Mouse (Mus musculus) thymus, adult 2 months (tissue): Measurements from ENCODE around the gene Trpc5. TPM values are rescaled to one million over a fixed set of nuclear protein-coding genes. Genes with fewer than 3 reads are reported as not detected.
A peak's percentile ranks its signal among the peaks of the same experiment; 100 is the strongest.

Source experiments
- DNase-seq: peaks from one replicate; pipeline ENCODE4 v3.0.0; 2021
- H3K27ac ChIP-seq: fragments of 200-500 bp; 2 replicates; pipeline ENCODE4 v1.5.1; 2012; ENCODE audit warnings: low read length, control low read depth; ENCODE audit not compliant: control insufficient read depth, insufficient read depth
- H3K27me3 ChIP-seq: fragments of 200-500 bp; 2 replicates; pipeline ENCODE4 v1.6.1; 2012; ENCODE audit warnings: mild to moderate bottlenecking, low read length, moderate library complexity, mixed read lengths; ENCODE audit not compliant: control insufficient read depth, insufficient read depth
- H3K36me3 ChIP-seq: fragments of 200-500 bp; 2 replicates; pipeline ENCODE4 v1.6.1; 2012; ENCODE audit warnings: mild to moderate bottlenecking, low read length, moderate library complexity; ENCODE audit not compliant: control insufficient read depth, insufficient read depth
- H3K4me1 ChIP-seq: fragments of 200-500 bp; replicated peaks from 2 replicates; pipeline ENCODE4 v1.6.1; 2012; ENCODE audit warnings: low read length; ENCODE audit not compliant: control insufficient read depth, insufficient read depth
- H3K4me3 ChIP-seq: fragments of 200-500 bp; 2 replicates; pipeline ENCODE4 v1.5.1; 2012; ENCODE audit warnings: mild to moderate bottlenecking, low read length, control low read depth, moderate library complexity; ENCODE audit not compliant: control insufficient read depth, insufficient read depth
- CTCF ChIP-seq: fragments of 200-500 bp; IDR thresholded peaks from 2 replicates; pipeline ENCODE4 v1.5.1; 2012; ENCODE audit warnings: mild to moderate bottlenecking, control low read depth, low read length, moderate library complexity, borderline replicate concordance; ENCODE audit not compliant: control insufficient read depth, poor library complexity, insufficient read depth; ENCODE audit errors: extremely low read depth
- POLR2A ChIP-seq: fragments of 200-500 bp; IDR thresholded peaks from 2 replicates; pipeline ENCODE4 v1.6.1; 2012; ENCODE audit warnings: mild to moderate bottlenecking, low read length, control low read depth, moderate library complexity; ENCODE audit not compliant: control insufficient read depth, poor library complexity, insufficient read depth; ENCODE audit errors: extremely low read depth
- WGBS: fragments of 180-500 bp; shearing (Covaris S2); methylation state at CpG from one replicate; pipeline ENCODE4 v1.1.7; 2018; 5-methylcytosine and 5-hydroxymethylcytosine counted together
- polyA plus RNA-seq: library from polyadenylated mRNA; depleted of rRNA; stranded (reverse); fragments of >200 nt; gene quantifications from 2 replicates; pipeline ENCODE4 v1.2.3, GENCODE M21; 2012

Gene Trpc5
- polyA plus RNA-seq, 1 experiment: 0.03 TPM

DNA sequence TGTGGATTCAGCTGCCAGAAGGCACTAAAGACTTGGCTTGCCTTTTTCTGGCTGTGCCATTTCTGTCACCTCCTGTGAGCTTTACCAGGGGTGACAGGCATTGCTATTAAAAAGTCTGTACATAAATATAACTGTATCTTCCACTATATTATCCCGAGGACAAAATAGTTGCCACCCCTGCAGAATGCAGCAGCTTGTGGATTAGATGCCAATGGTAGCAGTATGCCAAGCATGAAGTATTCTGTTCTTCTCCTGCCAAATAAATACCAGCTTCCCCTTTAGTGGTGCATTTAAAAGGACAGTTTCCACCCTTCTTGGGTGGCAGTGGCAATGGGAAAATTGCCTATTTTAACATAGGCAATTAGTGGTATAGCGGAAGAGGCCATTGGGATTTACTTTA lies 223.6 kb downstream of the Trpc5 start:
- Histone ChIP-seq H3K36me3 (no peaks in the 10 kb centered on the region), H3K4me3 (no peak overlapping the region), H3K27me3 (no peaks in the 10 kb centered on the region), H3K4me1 (no peaks in the 10 kb centered on the region), H3K27ac (no peak overlapping the region)
- WGBS: 92% methylated on average over 2 of the region's 2 CpGs
- no peak for DNase-seq
- TF ChIP-seq CTCF (no peak), POLR2A (no peak)

DNA sequence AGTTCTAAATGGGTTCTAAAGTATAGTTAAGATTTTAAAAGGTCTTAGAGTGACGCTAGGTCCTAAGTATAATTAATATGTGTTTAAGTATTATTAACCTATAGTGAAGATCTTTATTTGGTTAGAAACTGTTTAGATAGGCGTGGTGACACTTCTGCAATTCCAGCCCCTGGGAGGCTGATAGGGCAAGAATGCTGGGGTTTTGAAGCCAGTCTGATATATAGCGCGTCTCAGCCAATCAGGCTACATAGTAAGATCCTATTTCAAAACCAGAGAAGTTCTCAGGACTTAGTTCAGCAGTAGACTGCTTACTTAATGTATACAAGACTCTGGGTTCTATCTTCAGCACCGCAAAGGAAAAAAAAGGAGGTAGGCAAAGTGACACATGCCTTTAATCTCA lies 231.7 kb downstream of the Trpc5 start, which contains the start of gene Trpc5os:
Gene Trpc5os (plus strand): TSS at position 301 of the 400 bp plus-strand sequence.
- TF ChIP-seq CTCF (no peak), POLR2A (no peak)
- H3K4me3 ChIP-seq: no peak within 1 kb of the TSS
- H3K27ac ChIP-seq: no peak within 1 kb of the TSS
- H3K27me3 ChIP-seq: no peaks in the 10 kb centered on the region
- no peaks in the 10 kb centered on the region for H3K4me1 ChIP-seq
- H3K36me3 ChIP-seq: no peaks in the 10 kb centered on the region
- 91% methylated on average over 5 of the region's 5 CpGs for WGBS
- DNase-seq: no peak

DNA sequence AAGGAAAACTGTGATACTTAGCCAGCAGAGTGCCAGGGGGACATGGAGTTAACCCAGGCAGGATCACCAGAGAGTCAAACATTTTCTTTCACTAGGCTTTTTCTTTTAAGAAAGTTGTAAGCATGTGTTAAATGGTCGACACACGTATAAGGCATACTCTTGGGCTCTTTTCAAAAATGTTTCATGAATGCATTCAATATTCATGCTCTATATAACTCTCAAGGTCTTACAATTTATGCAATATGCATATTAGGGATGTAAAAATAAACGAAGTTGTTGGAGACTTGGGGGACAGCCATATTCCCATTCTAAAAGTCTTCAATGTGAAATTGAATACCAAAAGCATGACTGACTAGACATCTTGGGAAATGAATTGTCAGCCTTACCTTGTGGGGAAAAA lies 264.1 kb downstream of the Trpc5 start:
- WGBS: 91% methylated on average over 3 of the region's 3 CpGs
- TF ChIP-seq POLR2A (no peak), CTCF (no peak)
- no peak overlapping the region for H3K4me3 ChIP-seq
- H3K4me1 ChIP-seq: no peaks in the 10 kb centered on the region
- no peak for DNase-seq
- H3K27ac ChIP-seq: no peak overlapping the region
- no peaks in the 10 kb centered on the region for H3K27me3 ChIP-seq
- no peaks in the 10 kb centered on the region for H3K36me3 ChIP-seq

DNA sequence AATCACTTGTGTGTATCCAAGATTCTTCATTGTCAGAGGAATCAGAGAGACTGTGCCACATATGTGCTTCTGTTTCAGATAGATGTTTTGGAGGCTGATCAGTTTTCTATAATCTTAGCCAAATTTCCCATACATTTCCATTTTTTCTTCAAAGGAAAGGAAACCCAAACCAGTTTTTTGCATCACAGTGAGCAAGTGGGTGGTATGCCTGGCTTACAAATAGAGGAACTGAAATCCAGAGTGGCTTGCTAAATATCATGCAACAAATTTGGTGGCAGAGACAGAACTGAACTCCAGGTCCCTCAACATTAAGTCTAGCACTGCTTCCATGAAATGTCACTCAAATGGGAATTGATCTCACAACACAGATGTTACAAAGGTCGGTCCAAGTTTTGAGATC lies 266.9 kb downstream of the Trpc5 start:
- 96% methylated on average over 1 of the region's 1 CpGs for WGBS
- TF ChIP-seq CTCF: no peak
- no peak for TF ChIP-seq POLR2A

DNA sequence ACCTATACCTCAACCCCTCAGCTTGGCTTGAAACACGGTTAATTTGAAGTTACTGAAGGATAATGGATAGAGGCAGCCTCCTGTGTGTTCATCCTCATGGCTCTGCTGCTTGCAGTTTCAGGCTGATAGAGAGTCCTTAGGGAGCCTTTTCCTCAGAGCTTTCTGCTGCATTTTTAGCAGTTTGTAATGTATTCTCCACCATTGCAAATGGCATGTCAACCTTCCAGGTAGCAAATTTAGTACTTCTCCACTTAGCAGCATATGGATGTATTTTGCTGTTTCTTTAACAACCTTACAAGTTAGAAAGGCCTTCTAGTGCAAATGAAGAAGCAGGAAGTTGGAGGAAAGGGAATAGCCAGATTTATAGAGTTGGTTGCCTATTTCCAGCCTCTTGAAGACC lies 267.7 kb downstream of the Trpc5 start:
- Histone ChIP-seq H3K27ac (no peak overlapping the region), H3K27me3 (no peaks in the 10 kb centered on the region), H3K36me3 (no peaks in the 10 kb centered on the region), H3K4me3 (no peak overlapping the region), H3K4me1 (no peaks in the 10 kb centered on the region)
- 75% methylated on average over 1 of the region's 1 CpGs for WGBS
- no peak for DNase-seq
- no peak for TF ChIP-seq POLR2A
- TF ChIP-seq CTCF: no peak

More for the DNA sequence above, 266.9 kb downstream of the Trpc5 start:
- no peaks in the 10 kb centered on the region for H3K27me3 ChIP-seq
- H3K4me1 ChIP-seq: no peaks in the 10 kb centered on the region
- no peak overlapping the region for H3K4me3 ChIP-seq
- no peaks in the 10 kb centered on the region for H3K36me3 ChIP-seq
- H3K27ac ChIP-seq: no peak overlapping the region
- no peak for DNase-seq

DNA sequence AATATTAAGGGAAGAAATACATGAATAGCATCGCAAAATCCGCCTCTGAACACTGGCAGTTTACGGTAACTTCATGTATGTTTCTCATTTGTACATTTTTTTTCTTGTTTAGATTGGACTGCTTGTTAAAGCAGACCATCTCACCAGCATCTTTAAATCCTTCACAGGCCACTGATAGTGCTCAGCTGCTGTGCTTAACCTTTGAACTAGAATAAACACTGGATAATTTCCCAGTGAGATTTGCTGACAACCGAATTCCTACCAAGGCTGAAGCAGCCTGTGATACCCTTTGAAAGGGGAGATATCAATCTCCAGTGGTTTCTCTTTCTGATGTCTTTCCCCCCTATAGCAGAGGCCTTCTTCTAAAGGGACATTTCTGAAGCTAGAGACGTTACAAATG lies 279.9 kb downstream of the Trpc5 start:
- 72% methylated on average over 5 of the region's 5 CpGs for WGBS
- no peaks in the 10 kb centered on the region for H3K4me1 ChIP-seq
- TF ChIP-seq POLR2A (no peak), CTCF (no peak)
- H3K27me3 ChIP-seq: no peaks in the 10 kb centered on the region
- H3K27ac ChIP-seq: no peak overlapping the region
- no peaks in the 10 kb centered on the region for H3K36me3 ChIP-seq
- H3K4me3 ChIP-seq: no peak overlapping the region
- no peak for DNase-seq

DNA sequence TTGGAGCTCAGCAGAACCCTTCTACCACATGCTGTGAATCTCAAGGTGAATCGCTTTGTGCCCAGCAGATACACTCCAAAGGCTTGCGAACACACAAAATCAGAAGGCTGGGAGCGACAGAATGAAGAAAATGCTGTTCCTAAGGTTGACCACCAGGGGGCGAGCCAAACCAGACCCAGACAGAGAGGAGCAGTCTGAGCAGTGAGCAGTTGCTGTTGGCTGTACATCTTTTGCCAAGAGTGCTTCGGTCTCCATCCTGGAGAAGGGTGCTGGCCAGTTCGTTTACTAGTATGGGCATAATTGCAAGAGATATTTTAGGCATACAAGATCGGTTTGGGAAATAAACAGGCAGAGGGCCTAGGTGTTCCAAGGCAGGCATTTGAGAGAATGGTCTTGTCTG lies 284.5 kb downstream of the Trpc5 start:
- peak; percentile 23 for DNase-seq
- no peaks in the 10 kb centered on the region for H3K4me1 ChIP-seq
- no peak overlapping the region for H3K27ac ChIP-seq
- H3K4me3 ChIP-seq: no peak overlapping the region
- no peaks in the 10 kb centered on the region for H3K36me3 ChIP-seq
- 17% methylated on average over 7 of the region's 7 CpGs for WGBS
- no peaks in the 10 kb centered on the region for H3K27me3 ChIP-seq
- TF ChIP-seq POLR2A (no peak), CTCF (0 out of 2 replicates have a peak, but pooled peaks have one; percentile 14)
